Mouse (Mus musculus) liver, embryonic 13.5 days (tissue): Measurements from ENCODE around the gene Otulin. TPM values are rescaled to one million over a fixed set of nuclear protein-coding genes. Genes with fewer than 3 reads are reported as not detected.
A peak's percentile ranks its signal among the peaks of the same experiment; 100 is the strongest.

Experiments
- ATAC-seq: fragments of 200-750 bp; cut with Nextera tagmentation; 2 replicates; pipeline ENCODE4 v1.8.0; 2017; ENCODE audit warnings: low read depth, mild to moderate bottlenecking, moderate number of reproducible peaks, moderate library complexity
- DNase-seq: peaks from one replicate; pipeline ENCODE4 v3.0.0; 2022
- H3K27ac ChIP-seq: fragments of 300-500 bp; sonication (generic); 2 replicates; pipeline ENCODE4 v1.5.1; 2015; ENCODE audit warnings: moderate library complexity, mild to moderate bottlenecking, inconsistent platforms
- H3K27me3 ChIP-seq: fragments of 300-500 bp; sonication (generic); 2 replicates; pipeline ENCODE4 v1.6.1; 2015; ENCODE audit warnings: mild to moderate bottlenecking, inconsistent platforms
- H3K36me3 ChIP-seq: fragments of 300-500 bp; sonication (generic); 2 replicates; pipeline ENCODE4 v1.6.1; 2015; ENCODE audit warnings: mild to moderate bottlenecking, inconsistent platforms
- H3K4me1 ChIP-seq: fragments of 300-500 bp; sonication (generic); replicated peaks from 2 replicates; pipeline ENCODE4 v1.6.1; 2015; ENCODE audit warnings: inconsistent platforms
- H3K4me2 ChIP-seq: fragments of 300-500 bp; sonication (generic); 2 replicates; pipeline ENCODE4 v1.6.1; 2015; ENCODE audit warnings: inconsistent platforms, mild to moderate bottlenecking, moderate library complexity
- H3K4me3 ChIP-seq: fragments of 300-500 bp; sonication (generic); replicated peaks from 2 replicates; pipeline ENCODE4 v1.5.1; 2015; ENCODE audit warnings: mild to moderate bottlenecking, inconsistent platforms
- H3K9ac ChIP-seq: fragments of 300-500 bp; sonication (generic); 2 replicates; pipeline ENCODE4 v1.6.1; 2015; ENCODE audit warnings: mild to moderate bottlenecking, inconsistent platforms
- H3K9me3 ChIP-seq: fragments of 300-500 bp; sonication (generic); replicated peaks from 2 replicates; pipeline ENCODE4 v1.6.1; 2016; ENCODE audit warnings: inconsistent platforms
- WGBS: fragments of 180-500 bp; shearing (Covaris S2); methylation state at CpG from one replicate; pipeline ENCODE4 v1.1.7; 2015; ENCODE audit not compliant: insufficient replicate concordance; 5-methylcytosine and 5-hydroxymethylcytosine counted together
- polyA plus RNA-seq: library from polyadenylated mRNA; unstranded; fragments of >200 nt; fragmentation: Nextera tagmentation; extraction: Ambion mirVana; gene quantifications from 2 replicates; pipeline ENCODE4 v1.2.1, GENCODE M21; 2015

Otulin gene
- polyA plus RNA-seq, 1 experiment from 2014 or later = 20.7 TPM

- no peaks in the 10 kb centered on the region for H3K9me3 ChIP-seq
- H3K4me2 ChIP-seq = no peak overlapping the region
- H3K4me3 ChIP-seq = no peak overlapping the region
- H3K4me1 ChIP-seq = 0 out of 2 replicates have a peak, but pooled peaks cover 3% of the 10 kb centered on the region
- H3K9ac ChIP-seq = no peak overlapping the region
- H3K36me3 ChIP-seq = 0 out of 2 replicates have a peak, but pooled peaks cover 8% of the 10 kb centered on the region
- DNase-seq = no peak
- no peak for ATAC-seq
- WGBS = 82% methylated on average over 10 of the region's 10 CpGs
- no peaks in the 10 kb centered on the region for H3K27me3 ChIP-seq
- H3K27ac ChIP-seq = no peak overlapping the region
Measured at GRCm38 (mm10) chr15:27657866-27658265, 27.4 kb upstream of the Otulin start.

- Histone ChIP-seq H3K4me2 (no peak overlapping the region), H3K4me1 (0 out of 2 replicates have a peak, but pooled peaks cover 3% of the 10 kb centered on the region), H3K4me3 (no peak overlapping the region), H3K27ac (no peak overlapping the region), H3K36me3 (0 out of 2 replicates have a peak, but pooled peaks cover 8% of the 10 kb centered on the region), H3K9ac (no peak overlapping the region), H3K27me3 (no peaks in the 10 kb centered on the region), H3K9me3 (no peaks in the 10 kb centered on the region)
- DNase-seq = no peak
- no peak for ATAC-seq
- WGBS = 67% methylated on average over 9 of the region's 9 CpGs
Measured at GRCm38 (mm10) chr15:27656626-27657025, 26.1 kb upstream of the Otulin start.

DNA sequence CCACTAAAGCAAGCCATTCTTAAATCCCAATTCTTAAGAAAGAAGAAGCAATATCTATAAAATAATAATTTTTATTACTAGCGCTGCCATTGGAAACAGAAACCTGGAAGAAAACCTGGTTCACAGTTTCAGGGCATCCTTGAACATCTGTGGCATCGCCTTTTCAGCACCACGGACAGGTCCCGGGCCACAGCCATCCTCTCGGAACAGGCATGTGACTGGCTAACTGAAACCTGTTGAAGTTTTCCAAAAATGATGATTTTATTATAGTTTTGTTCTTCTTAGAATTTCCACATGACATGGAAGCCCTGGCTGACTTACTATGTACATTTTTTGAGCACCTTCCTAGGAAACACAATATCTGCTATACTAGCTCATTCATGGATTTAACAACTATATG lies 24.5 kb upstream of the Otulin start:
- 24% methylated on average over 5 of the region's 5 CpGs for WGBS

GRCm38 (mm10) chr15:27647686-27648085 lies 17.2 kb upstream of the Otulin start:
- Histone ChIP-seq H3K27me3 (no peaks in the 10 kb centered on the region), H3K4me2 (no peak overlapping the region), H3K36me3 (no peaks in the 10 kb centered on the region), H3K9ac (no peak overlapping the region), H3K9me3 (no peaks in the 10 kb centered on the region), H3K27ac (no peak overlapping the region), H3K4me3 (no peak overlapping the region), H3K4me1 (no peaks in the 10 kb centered on the region)
- ATAC-seq (no peak), DNase-seq (no peak)
- WGBS = 36% methylated on average over 3 of the region's 3 CpGs

More for the DNA sequence above, 24.5 kb upstream of the Otulin start:
- H3K9ac ChIP-seq = no peak overlapping the region
- ATAC-seq (no peak), DNase-seq (no peak)
- H3K4me3 ChIP-seq = no peak overlapping the region
- no peak overlapping the region for H3K27ac ChIP-seq
- H3K27me3 ChIP-seq = no peaks in the 10 kb centered on the region
- no peak overlapping the region for H3K4me2 ChIP-seq
- H3K4me1 ChIP-seq = 0 out of 2 replicates have a peak, but pooled peaks cover 3% of the 10 kb centered on the region
- no peaks in the 10 kb centered on the region for H3K9me3 ChIP-seq
- H3K36me3 ChIP-seq = 0 out of 2 replicates have a peak, but pooled peaks cover 8% of the 10 kb centered on the region

DNA sequence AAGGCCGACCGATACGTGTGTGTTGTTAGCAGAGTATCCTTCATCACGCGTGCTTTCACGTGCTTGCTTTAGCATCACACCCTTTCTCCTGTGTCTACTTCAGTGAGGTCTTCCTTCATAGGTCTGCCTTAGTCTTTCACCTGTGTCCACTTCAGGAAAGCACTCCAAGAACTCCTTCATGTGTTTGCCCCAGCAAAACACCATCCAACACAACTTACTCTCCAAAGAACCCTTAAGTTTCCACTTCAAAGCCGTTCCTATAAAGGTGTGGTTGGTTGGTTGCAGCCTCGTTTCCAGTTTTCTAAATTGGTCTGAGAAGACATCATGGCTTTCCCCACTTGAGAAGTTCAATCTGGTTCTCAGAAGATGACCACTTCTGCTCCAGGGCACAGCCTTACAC lies 16.2 kb upstream of the Otulin start:
- WGBS = 89% methylated on average over 8 of the region's 8 CpGs
- ATAC-seq (no peak), DNase-seq (no peak)
- no peaks in the 10 kb centered on the region for H3K36me3 ChIP-seq
- no peaks in the 10 kb centered on the region for H3K9me3 ChIP-seq
- no peaks in the 10 kb centered on the region for H3K4me1 ChIP-seq
- H3K4me2 ChIP-seq = no peak overlapping the region
- H3K9ac ChIP-seq = no peak overlapping the region
- H3K27ac ChIP-seq = no peak overlapping the region
- no peaks in the 10 kb centered on the region for H3K27me3 ChIP-seq
- H3K4me3 ChIP-seq = no peak overlapping the region

DNA sequence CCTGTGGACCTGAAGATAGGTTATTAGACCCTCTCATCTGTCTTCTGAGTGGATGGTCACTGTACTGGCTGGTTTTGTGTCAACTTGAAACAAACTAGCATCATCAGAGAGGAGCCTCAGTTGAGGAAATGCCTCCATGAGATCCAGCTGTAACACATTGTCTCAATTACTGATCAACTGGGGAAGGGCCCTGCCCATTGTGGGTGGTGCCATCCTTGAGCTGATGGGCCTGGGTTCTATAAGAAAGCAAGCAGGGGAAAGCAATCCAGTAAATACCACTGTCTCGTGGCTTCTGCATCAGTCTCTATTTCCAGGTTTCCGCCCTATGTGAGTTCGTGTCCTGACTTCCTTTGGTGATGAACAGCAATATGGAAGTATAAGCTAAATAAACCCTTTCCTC lies 14.8 kb upstream of the Otulin start:
- H3K4me3 ChIP-seq = no peak overlapping the region
- H3K4me1 ChIP-seq = no peaks in the 10 kb centered on the region
- H3K27me3 ChIP-seq = no peaks in the 10 kb centered on the region
- H3K4me2 ChIP-seq = no peak overlapping the region
- no peak overlapping the region for H3K9ac ChIP-seq
- DNase-seq (no peak), ATAC-seq (no peak)
- 65% methylated on average over 3 of the region's 3 CpGs for WGBS
- H3K9me3 ChIP-seq = no peaks in the 10 kb centered on the region
- H3K36me3 ChIP-seq = no peaks in the 10 kb centered on the region
- H3K27ac ChIP-seq = no peak overlapping the region

- 61% methylated on average over 3 of the region's 3 CpGs for WGBS
Measured at GRCm38 (mm10) chr15:27642895-27643294, 12.4 kb upstream of the Otulin start.

GRCm38 (mm10) chr15:27641171-27641570 lies 10.7 kb upstream of the Otulin start:
- 35% methylated on average over 12 of the region's 12 CpGs for WGBS

More at GRCm38 (mm10) chr15:27642895-27643294, 12.4 kb upstream of the Otulin start:
- no peak for DNase-seq
- no peak overlapping the region for H3K4me3 ChIP-seq
- no peak for ATAC-seq
- H3K27me3 ChIP-seq = no peaks in the 10 kb centered on the region
- no peak overlapping the region for H3K27ac ChIP-seq
- H3K9ac ChIP-seq = no peak overlapping the region
- H3K4me2 ChIP-seq = no peak overlapping the region
- H3K9me3 ChIP-seq = no peaks in the 10 kb centered on the region
- no peaks in the 10 kb centered on the region for H3K36me3 ChIP-seq
- H3K4me1 ChIP-seq = no peaks in the 10 kb centered on the region

DNA sequence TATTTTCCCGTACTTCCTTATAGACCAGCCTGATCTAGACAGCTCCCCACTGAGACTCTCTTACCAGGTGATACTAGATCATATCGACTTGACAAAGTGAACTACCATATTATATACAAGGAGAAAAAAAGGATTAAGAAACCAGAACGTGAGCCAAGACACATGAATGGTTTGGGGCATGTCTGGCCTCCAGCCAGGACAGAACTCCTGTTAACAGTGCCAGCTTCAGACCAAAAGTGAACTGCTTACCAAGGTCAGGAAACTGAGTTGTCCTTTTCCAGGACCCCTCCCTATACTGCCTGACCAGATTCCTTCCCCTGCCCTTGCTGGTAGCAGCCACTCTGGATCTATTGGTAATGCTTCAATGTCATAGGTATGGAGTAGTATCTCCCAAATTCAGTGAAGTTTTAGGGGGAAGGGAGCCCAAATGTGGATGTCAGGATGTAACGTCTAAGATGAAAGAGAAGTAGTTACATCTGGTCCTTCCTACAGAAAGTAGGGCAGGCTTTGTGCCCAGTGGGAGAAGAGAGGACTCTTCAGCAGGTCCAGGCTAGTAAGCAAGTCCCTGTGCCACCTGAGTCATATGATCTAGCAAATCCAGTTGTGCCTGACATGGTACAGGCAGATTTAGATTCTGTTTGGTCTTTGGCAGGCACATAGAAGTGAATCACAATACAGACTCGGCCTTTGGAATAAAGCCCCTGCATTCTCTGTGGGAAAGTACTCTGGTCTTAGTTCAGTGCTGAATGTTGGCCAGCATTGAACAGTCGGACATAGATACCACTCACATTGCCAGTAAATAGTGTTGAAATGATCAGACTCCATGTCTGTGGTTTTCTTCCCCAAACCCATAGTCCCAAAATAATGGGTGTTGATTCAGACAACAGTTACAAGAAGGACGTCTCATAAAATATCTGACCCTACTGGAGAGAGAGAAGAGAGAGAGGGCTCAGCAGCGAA lies 3.7 kb upstream of the Otulin start:
- Histone ChIP-seq H3K27me3 (no peaks in the 10 kb centered on the region), H3K9ac (no peak overlapping the region), H3K4me1 (peaks cover 15% of the 10 kb centered on the region), H3K36me3 (no peaks in the 10 kb centered on the region), H3K4me3 (no peak overlapping the region), H3K9me3 (no peaks in the 10 kb centered on the region), H3K27ac (no peak overlapping the region), H3K4me2 (no peak overlapping the region)
- no peak for ATAC-seq
- no peak for DNase-seq
- 67% methylated on average over 8 of the region's 8 CpGs for WGBS

More at GRCm38 (mm10) chr15:27641171-27641570, 10.7 kb upstream of the Otulin start:
- Histone ChIP-seq H3K4me3 (no peak overlapping the region), H3K27ac (no peak overlapping the region), H3K27me3 (no peaks in the 10 kb centered on the region), H3K4me1 (no peaks in the 10 kb centered on the region), H3K9ac (no peak overlapping the region), H3K4me2 (no peak overlapping the region), H3K9me3 (no peaks in the 10 kb centered on the region), H3K36me3 (no peaks in the 10 kb centered on the region)
- DNase-seq (no peak), ATAC-seq (no peak)

DNA sequence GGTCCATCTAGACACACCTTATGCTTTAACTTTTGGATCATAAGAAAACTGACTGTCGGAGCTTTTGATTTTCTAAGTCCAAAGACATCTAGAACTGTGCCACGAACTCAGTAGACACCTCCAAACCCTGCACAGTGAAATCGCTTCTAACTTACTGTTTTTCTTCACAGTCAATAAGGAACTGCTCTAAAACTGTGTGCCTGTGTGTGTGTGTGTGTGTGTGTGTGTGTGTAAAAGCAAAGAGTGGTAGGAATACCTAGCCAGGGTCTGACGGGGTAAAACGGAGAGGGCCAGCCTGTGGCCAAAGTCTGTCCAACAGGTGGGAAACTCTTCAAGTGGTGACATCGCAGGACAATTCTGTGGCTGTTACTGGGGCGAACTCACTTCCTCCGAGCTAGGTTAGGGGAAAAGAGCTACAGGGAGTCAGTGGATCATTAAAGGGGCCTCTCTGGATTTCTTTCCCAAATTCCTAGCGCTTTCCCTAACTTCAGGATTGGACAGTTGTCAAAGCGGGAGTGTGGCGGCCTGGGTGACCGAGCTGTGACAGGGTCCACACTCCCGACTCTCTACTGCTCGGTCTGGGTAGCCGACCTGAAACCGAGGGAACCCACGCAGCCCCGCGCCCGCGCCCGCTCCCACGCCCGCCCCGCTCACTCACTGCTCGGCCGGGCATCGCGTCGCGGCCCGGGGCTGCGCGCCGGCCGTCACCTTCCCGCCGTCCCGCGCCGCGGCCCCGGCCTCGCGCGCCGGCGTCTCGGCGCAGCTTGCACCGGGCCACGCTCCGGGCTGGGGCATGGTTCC lies 493 bp downstream of the Otulin start:
- peaks cover 57% of the 10 kb centered on the region for H3K4me1 ChIP-seq
- H3K27me3 ChIP-seq = no peaks in the 10 kb centered on the region
- no peaks in the 10 kb centered on the region for H3K9me3 ChIP-seq
- peak; percentile 21 for DNase-seq
- H3K4me3 ChIP-seq = peak overlapping the region; percentile 94
- 1% methylated on average over 53 of the region's 53 CpGs for WGBS
- ATAC-seq = peak; percentile 69
- peak overlapping the region; percentile 94 for H3K9ac ChIP-seq
- peaks cover 14% of the 10 kb centered on the region for H3K36me3 ChIP-seq
- peak overlapping the region; percentile 72 for H3K27ac ChIP-seq
- peak overlapping the region; percentile 93 for H3K4me2 ChIP-seq

GRCm38 (mm10) chr15:27629046-27629445 lies 1.4 kb downstream of the Otulin start:
- Histone ChIP-seq H3K4me3 (peak overlapping the region; percentile 94), H3K4me1 (peaks cover 66% of the 10 kb centered on the region), H3K27ac (no peak overlapping the region), H3K4me2 (peak overlapping the region; percentile 93), H3K9me3 (no peaks in the 10 kb centered on the region), H3K27me3 (no peaks in the 10 kb centered on the region), H3K9ac (peak overlapping the region; percentile 94), H3K36me3 (peaks cover 20% of the 10 kb centered on the region)
- 70% methylated on average over 4 of the region's 4 CpGs for WGBS
- ATAC-seq (no peak), DNase-seq (no peak)
